Mouse (Mus musculus) MEL (cell line): ENCODE measurements around the gene Hist1h2be. TPM values are rescaled to one million over a fixed set of nuclear protein-coding genes. Genes with fewer than 3 reads are reported as not detected.

Experiments used
- DNase-seq: peaks from one replicate; pipeline ENCODE4 v3.0.0; 2011; ENCODE audit warnings: low read depth, low spot score
- H3K27ac ChIP-seq: 2 replicates; pipeline ENCODE4 v1.5.1; 2012; ENCODE audit warnings: low read depth, mild to moderate bottlenecking, control low read depth, low read length, moderate library complexity; ENCODE audit not compliant: control insufficient read depth
- H3K27me3 ChIP-seq, 2 experiments: fragments of 150-350 bp in 1 of 2; sonication (generic) in 1 of 2; 2 replicates each; pipeline ENCODE4 v1.6.1; 2012; ENCODE audit warnings: low read length in 2 of 2, mild to moderate bottlenecking in 2 of 2, improper control_type of control experiment in 1 of 2, moderate library complexity in 1 of 2; ENCODE audit not compliant: insufficient read depth in 2 of 2, control insufficient read depth in 1 of 2
- H3K36me3 ChIP-seq, 2 experiments: 2 replicates each; pipeline ENCODE4 v1.6.1; 2012 to 2014; ENCODE audit warnings: low read length in 2 of 2, improper control_type of control experiment in 1 of 2, inconsistent platforms in 1 of 2, mild to moderate bottlenecking in 1 of 2; ENCODE audit not compliant: insufficient read depth in 2 of 2, control insufficient read depth in 1 of 2
- H3K4me1 ChIP-seq, 2 experiments: fragments of 150-350 bp in 1 of 2; sonication (generic) in 1 of 2; 2 replicates each; pipeline ENCODE4 v1.6.1; 2012; ENCODE audit warnings: low read length in 2 of 2, improper control_type of control experiment in 1 of 2, mild to moderate bottlenecking in 1 of 2; ENCODE audit not compliant: insufficient read depth in 2 of 2, control insufficient read depth in 1 of 2
- H3K4me3 ChIP-seq, 2 experiments: fragments of 150-350 bp in 1 of 2; sonication (generic) in 1 of 2; 2 replicates each; pipeline ENCODE4 v1.5.1; 2012; ENCODE audit warnings: low read depth in 2 of 2, low read length in 2 of 2, mild to moderate bottlenecking in 2 of 2, moderate library complexity in 2 of 2, control low read depth in 1 of 2, improper control_type of control experiment in 1 of 2; ENCODE audit not compliant: control insufficient read depth in 1 of 2, insufficient read depth in 1 of 2
- H3K79me2 ChIP-seq: 2 replicates; pipeline ENCODE4 v1.6.1; 2012; ENCODE audit warnings: mild to moderate bottlenecking, low read length, moderate library complexity; ENCODE audit not compliant: control insufficient read depth, poor library complexity, insufficient read depth
- H3K9ac ChIP-seq: 2 replicates; pipeline ENCODE4 v1.6.1; 2012; ENCODE audit warnings: low read depth, mild to moderate bottlenecking, control low read depth, low read length, moderate library complexity; ENCODE audit not compliant: control insufficient read depth, poor library complexity, severe bottlenecking
- H3K9me3 ChIP-seq: fragments of 150-350 bp; sonication (generic); replicated peaks from 2 replicates; pipeline ENCODE4 v1.6.1; 2012; ENCODE audit warnings: mild to moderate bottlenecking, low read length, improper control_type of control experiment, moderate library complexity; ENCODE audit not compliant: insufficient read depth
- CHD1 ChIP-seq: IDR thresholded peaks from 2 replicates; pipeline ENCODE4 v1.6.1; 2012; ENCODE audit warnings: low read depth, mild to moderate bottlenecking, inconsistent platforms, low read length, improper control_type of control experiment
- EP300 ChIP-seq, 2 experiments: IDR thresholded peaks; 2 replicates each; pipeline ENCODE4 v1.6.1; 2011; ENCODE audit warnings: improper control_type of control experiment in 2 of 2, low read length in 2 of 2, low read depth in 1 of 2, mild to moderate bottlenecking in 1 of 2
- ETS1 ChIP-seq: IDR thresholded peaks from 2 replicates; pipeline ENCODE4 v1.6.1; 2012; ENCODE audit warnings: low read depth, mild to moderate bottlenecking, inconsistent platforms, low read length, improper control_type of control experiment, moderate library complexity
- GATA1 ChIP-seq: IDR thresholded peaks from 2 replicates; pipeline ENCODE4 v1.6.1; 2011; ENCODE audit warnings: low read depth, low read length, improper control_type of control experiment
- JUND ChIP-seq: IDR thresholded peaks from 2 replicates; pipeline ENCODE4 v1.6.1; 2011; ENCODE audit warnings: low read depth, mild to moderate bottlenecking, improper control_type of control experiment, low read length
- MAZ ChIP-seq: IDR thresholded peaks from 2 replicates; pipeline ENCODE4 v1.6.1; 2012; ENCODE audit warnings: low read depth, mild to moderate bottlenecking, inconsistent platforms, low read length, improper control_type of control experiment
- MEF2A ChIP-seq: IDR thresholded peaks from 2 replicates; pipeline ENCODE4 v1.6.1; 2014; ENCODE audit warnings: low read depth, mild to moderate bottlenecking, inconsistent platforms, low read length, improper control_type of control experiment; ENCODE audit not compliant: poor library complexity, insufficient replicate concordance, severe bottlenecking; ENCODE audit errors: extremely low read depth
- MYB ChIP-seq: IDR thresholded peaks from 2 replicates; pipeline ENCODE4 v1.6.1; 2011; ENCODE audit warnings: mild to moderate bottlenecking, low read depth, low read length, improper control_type of control experiment
- MYC ChIP-seq: IDR thresholded peaks from 2 replicates; pipeline ENCODE4 v1.6.1; 2011; ENCODE audit warnings: low read depth, mild to moderate bottlenecking, low read length, improper control_type of control experiment, moderate library complexity
- NELFE ChIP-seq: IDR thresholded peaks from 2 replicates; pipeline ENCODE4 v1.6.1; 2011; ENCODE audit warnings: low read depth, low read length, improper control_type of control experiment
- NRF1 ChIP-seq: IDR thresholded peaks from 2 replicates; pipeline ENCODE4 v1.6.1; 2014; ENCODE audit warnings: low read depth, mild to moderate bottlenecking, inconsistent platforms, low read length, improper control_type of control experiment, moderate library complexity; ENCODE audit not compliant: poor library complexity, insufficient read depth, severe bottlenecking
- POLR2AphosphoS2 ChIP-seq: IDR thresholded peaks from 2 replicates; pipeline ENCODE4 v1.6.1; 2011; ENCODE audit warnings: low read length, improper control_type of control experiment
- RCOR1 ChIP-seq: IDR thresholded peaks from 2 replicates; pipeline ENCODE4 v1.6.1; 2012; ENCODE audit warnings: low read depth, mild to moderate bottlenecking, inconsistent platforms, low read length, improper control_type of control experiment
- TAL1 ChIP-seq: IDR thresholded peaks from 2 replicates; pipeline ENCODE4 v1.6.1; 2012; ENCODE audit warnings: mild to moderate bottlenecking, inconsistent platforms, low read length, moderate library complexity, mixed read lengths
- TBP ChIP-seq: IDR thresholded peaks from 2 replicates; pipeline ENCODE4 v1.8.0; 2011; ENCODE audit warnings: low read depth, low read length, improper control_type of control experiment
- TCF12 ChIP-seq: IDR thresholded peaks from 2 replicates; pipeline ENCODE4 v1.6.1; 2014; ENCODE audit warnings: low read depth, mild to moderate bottlenecking, inconsistent platforms, low read length, improper control_type of control experiment, moderate library complexity
- UBTF ChIP-seq: IDR thresholded peaks from 2 replicates; pipeline ENCODE4 v1.6.1; 2012; ENCODE audit warnings: low read depth, mild to moderate bottlenecking, inconsistent platforms, low read length, improper control_type of control experiment, moderate library complexity, borderline replicate concordance; ENCODE audit not compliant: insufficient read depth
- ZC3H11A ChIP-seq: IDR thresholded peaks from 2 replicates; pipeline ENCODE4 v1.6.1; 2012; ENCODE audit warnings: low read depth, mild to moderate bottlenecking, inconsistent platforms, low read length, improper control_type of control experiment
- ZNF384 ChIP-seq: IDR thresholded peaks from 2 replicates; pipeline ENCODE4 v1.6.1; 2012; ENCODE audit warnings: low read depth, mild to moderate bottlenecking, inconsistent platforms, low read length, improper control_type of control experiment
- polyA plus RNA-seq, 2 experiments: library from polyadenylated mRNA; stranded (reverse) in 1 of 2; unstranded in 1 of 2; fragments of >175 nt in 1 of 2; fragments of >200 nt in 1 of 2; gene quantifications; 2 replicates each; pipeline versions ENCODE4 v1.2.1 to v1.2.4; 2012; ENCODE audit warnings: low replicate concordance in 2 of 2, low read depth in 1 of 2; ENCODE audit not compliant: insufficient read length in 2 of 2, insufficient read depth in 1 of 2, missing spikeins in 1 of 2
- total RNA-seq: library from RNA; depleted of rRNA; stranded (reverse); fragments of 300-350 nt; gene quantifications from 2 replicates; pipeline ENCODE4 v1.2.3, GENCODE M21; 2012

Hist1h2be gene
- total and polyA plus RNA-seq, 3 experiments: 0.49 to 237 TPM; not detected in 1

DNA sequence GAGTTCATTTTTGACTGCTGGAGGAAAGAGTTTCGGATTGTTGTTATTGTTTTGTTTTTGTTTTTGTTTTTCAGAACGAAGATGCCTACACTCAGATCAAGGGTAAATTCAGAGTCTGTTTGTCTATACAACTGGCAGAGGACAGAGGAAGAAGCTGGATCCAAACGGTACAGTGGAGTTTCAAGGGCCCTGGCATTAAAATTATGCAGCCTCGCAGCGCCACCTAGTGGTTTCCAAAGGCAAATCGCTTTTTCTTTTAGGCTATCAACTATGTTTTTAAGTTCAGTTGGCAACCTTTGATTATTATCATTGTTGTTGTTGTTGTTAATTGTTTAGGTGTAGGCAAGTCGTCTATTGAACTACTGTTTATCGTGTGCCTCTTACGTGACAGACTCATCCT lies 23.0 kb downstream of the Hist1h2be start (continued):
- TF ChIP-seq TBP: peak; percentile 53; the same call in 1 of the 2 replicates
- no peak for TF ChIP-seq NELFE
- TF ChIP-seq MEF2A: no peak
- no peak for TF ChIP-seq NRF1
- no peak for TF ChIP-seq MYC
- no peak for TF ChIP-seq UBTF
- TF ChIP-seq ZNF384: 0 out of 2 replicates have a peak, but pooled peaks have one; percentile 18

DNA sequence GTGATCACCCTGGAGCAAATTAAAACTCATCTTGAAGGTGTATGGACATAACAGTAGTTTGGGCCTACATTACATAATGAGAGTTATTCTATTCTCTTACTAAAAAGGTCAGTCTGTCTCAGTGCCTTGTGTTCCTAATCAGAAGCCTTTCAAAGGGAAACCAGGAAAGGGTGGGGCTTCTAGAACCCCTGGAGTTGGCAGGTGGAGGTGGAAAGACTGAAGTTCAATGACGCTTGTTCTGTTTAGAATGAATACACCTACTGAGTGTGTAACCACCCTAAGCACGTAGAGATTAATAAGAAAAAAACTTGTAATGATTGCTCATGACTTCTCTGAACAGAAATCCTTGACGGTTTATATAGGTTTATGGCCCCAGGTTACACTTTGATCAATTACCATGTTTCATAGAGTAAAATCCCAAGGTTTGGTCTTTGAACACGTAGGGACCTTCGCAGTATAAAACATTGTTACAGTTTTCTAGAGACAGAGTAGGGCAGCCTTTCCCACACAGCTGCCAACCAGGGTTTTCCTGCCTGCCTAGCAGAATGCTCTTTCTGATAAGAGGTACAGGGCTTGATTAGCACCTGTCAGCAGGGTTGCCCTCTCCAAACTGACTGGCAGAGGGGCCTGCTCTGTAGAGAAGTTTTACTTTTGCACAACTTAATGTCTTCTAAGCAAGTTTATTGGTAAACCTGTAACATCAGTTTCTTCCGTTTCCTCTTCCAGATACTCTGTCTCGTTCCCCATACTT lies 25.1 kb downstream of the Hist1h2be start:
- no peak overlapping the region for H3K27ac ChIP-seq

DNA sequence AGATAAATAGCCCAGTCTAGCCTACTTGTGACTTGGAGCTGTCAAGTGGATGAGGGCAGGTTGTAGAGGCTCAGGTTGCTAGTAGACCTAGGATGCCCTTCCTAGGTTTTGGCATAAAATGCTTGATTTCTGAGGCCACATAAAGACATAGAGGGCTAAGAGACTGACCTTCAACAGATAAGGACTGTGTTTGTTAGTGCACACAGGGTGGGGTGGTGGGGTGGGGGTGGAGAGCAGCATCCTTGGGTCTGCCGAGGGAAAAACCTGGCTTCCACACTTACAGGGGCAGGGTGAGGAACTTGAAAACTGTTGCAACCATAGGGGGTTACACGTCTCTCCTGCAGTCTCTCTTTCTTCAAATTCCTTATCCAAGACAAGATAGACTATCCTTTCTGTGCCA lies 25.7 kb downstream of the Hist1h2be start:
- Histone ChIP-seq H3K9me3 (no peaks in the 10 kb centered on the region), H3K9ac (no peak overlapping the region), H3K79me2 (no peaks in the 10 kb centered on the region)
- no peak for TF ChIP-seq MYB
- no peak for TF ChIP-seq CHD1
- no peak for TF ChIP-seq JUND
- no peak for TF ChIP-seq NRF1
- TF ChIP-seq, all 39 proteins: peak for 0
- Histone ChIP-seq H3K27me3 (no peaks in the 10 kb centered on the region), H3K27ac (no peak overlapping the region), H3K4me1 (peaks cover 15 to 32% of the 10 kb centered on the region in 2 experiments), H3K4me3 (no peak overlapping the region), H3K36me3 (peaks cover 0 to 32% of the 10 kb centered on the region in 2 experiments; a peak in 2 of 4 replicates)
- no peak for DNase-seq

More for the DNA sequence above, 25.1 kb downstream of the Hist1h2be start:
- Histone ChIP-seq H3K9ac (0 out of 2 replicates have a peak overlapping the region, but pooled peaks have one; percentile 26), H3K36me3 (peaks cover 0 to 32% of the 10 kb centered on the region in 2 experiments; a peak in 2 of 4 replicates), H3K27me3 (no peaks in the 10 kb centered on the region), H3K4me3 (no peak overlapping the region), H3K79me2 (no peaks in the 10 kb centered on the region), H3K9me3 (no peaks in the 10 kb centered on the region), H3K4me1 (peaks cover 15 to 32% of the 10 kb centered on the region in 2 experiments)
- TF ChIP-seq MYC: no peak
- TF ChIP-seq ETS1: peak; percentile 37; the same call in 1 of the 2 replicates
- 0 out of 2 replicates have a peak, but pooled peaks have one; percentile 11 for TF ChIP-seq RCOR1
- peak; percentile 26 to 74; a peak in 3 of 4 replicates for TF ChIP-seq EP300 (IDR thresholded peaks at IDR 0.05; ENCODE audit: low read depth in 1 of 2, low read length in 2 of 2)
- no peak for TF ChIP-seq ZC3H11A
- TF ChIP-seq NELFE: no peak
- TF ChIP-seq POLR2AphosphoS2: no peak
- peak; percentile 67 for TF ChIP-seq TCF12
- peak; percentile 38; the same call in 1 of the 2 replicates for TF ChIP-seq GATA1
- TF ChIP-seq TAL1: peak; percentile 88
- TF ChIP-seq MAZ: no peak
- DNase-seq: peak; percentile 49
